Mouse (Mus musculus) embryonic facial prominence, embryonic 14.5 days (tissue): ENCODE results near the gene 9130023H24Rik. TPM values are rescaled to one million over a fixed set of nuclear protein-coding genes. Genes with fewer than 3 reads are reported as not detected.

Experiments used
- ATAC-seq: fragments of 200-750 bp; cut with Nextera tagmentation; 2 replicates; pipeline ENCODE4 v1.8.0; 2017; ENCODE audit warnings: low read depth, moderate number of reproducible peaks, moderate TSS enrichment
- DNase-seq: peaks from one replicate; pipeline ENCODE4 v3.0.0-alpha.2; 2015; ENCODE audit warnings: low spot score
- H3K27ac ChIP-seq: fragments of 300-500 bp; sonication (generic); replicated peaks from 2 replicates; pipeline ENCODE4 v1.5.1; 2014; ENCODE audit warnings: low read depth, mild to moderate bottlenecking, low read length, moderate library complexity
- H3K27me3 ChIP-seq: fragments of 300-500 bp; sonication (generic); replicated peaks from 2 replicates; pipeline ENCODE4 v1.6.1; 2014; ENCODE audit warnings: low read length; ENCODE audit not compliant: control insufficient read depth, insufficient read depth
- H3K36me3 ChIP-seq: fragments of 300-500 bp; sonication (generic); 2 replicates; pipeline ENCODE4 v1.6.1; 2014; ENCODE audit warnings: low read length, mixed read lengths; ENCODE audit not compliant: control insufficient read depth, insufficient read depth
- H3K4me1 ChIP-seq: fragments of 300-500 bp; sonication (generic); 2 replicates; pipeline ENCODE4 v1.6.1; 2014; ENCODE audit warnings: antibody characterized with exemption, low read length; ENCODE audit not compliant: control insufficient read depth, insufficient read depth
- H3K4me2 ChIP-seq: fragments of 300-500 bp; sonication (generic); 2 replicates; pipeline ENCODE4 v1.6.1; 2014; ENCODE audit warnings: low read depth, mild to moderate bottlenecking, low read length, moderate library complexity, mixed read lengths
- H3K4me3 ChIP-seq: fragments of 300-500 bp; sonication (generic); 2 replicates; pipeline ENCODE4 v1.5.1; 2014; ENCODE audit warnings: low read depth, mild to moderate bottlenecking, low read length
- H3K9ac ChIP-seq: fragments of 300-500 bp; sonication (generic); 2 replicates; pipeline ENCODE4 v1.6.1; 2014; ENCODE audit warnings: low read depth, mild to moderate bottlenecking, low read length, moderate library complexity, mixed read lengths
- H3K9me3 ChIP-seq: fragments of 300-500 bp; sonication (generic); 2 replicates; pipeline ENCODE4 v1.6.1; 2016; ENCODE audit warnings: low read length; ENCODE audit not compliant: control insufficient read depth
- WGBS: fragments of 180-500 bp; shearing (Covaris S2); extraction: QIAGEN DNeasy Blood & Tissue Kit; methylation state at CpG from one replicate; pipeline ENCODE4 v1.1.7; 2014; 5-methylcytosine and 5-hydroxymethylcytosine counted together
- polyA plus RNA-seq: library from polyadenylated mRNA; unstranded; fragments of >200 nt; fragmentation: Nextera tagmentation; extraction: Ambion mirVana; gene quantifications from 2 replicates; pipeline ENCODE4 v1.2.1, GENCODE M21; 2014

Gene 9130023H24Rik
- polyA plus RNA-seq: 8.4 and 8.9 TPM in 2 replicates

DNA sequence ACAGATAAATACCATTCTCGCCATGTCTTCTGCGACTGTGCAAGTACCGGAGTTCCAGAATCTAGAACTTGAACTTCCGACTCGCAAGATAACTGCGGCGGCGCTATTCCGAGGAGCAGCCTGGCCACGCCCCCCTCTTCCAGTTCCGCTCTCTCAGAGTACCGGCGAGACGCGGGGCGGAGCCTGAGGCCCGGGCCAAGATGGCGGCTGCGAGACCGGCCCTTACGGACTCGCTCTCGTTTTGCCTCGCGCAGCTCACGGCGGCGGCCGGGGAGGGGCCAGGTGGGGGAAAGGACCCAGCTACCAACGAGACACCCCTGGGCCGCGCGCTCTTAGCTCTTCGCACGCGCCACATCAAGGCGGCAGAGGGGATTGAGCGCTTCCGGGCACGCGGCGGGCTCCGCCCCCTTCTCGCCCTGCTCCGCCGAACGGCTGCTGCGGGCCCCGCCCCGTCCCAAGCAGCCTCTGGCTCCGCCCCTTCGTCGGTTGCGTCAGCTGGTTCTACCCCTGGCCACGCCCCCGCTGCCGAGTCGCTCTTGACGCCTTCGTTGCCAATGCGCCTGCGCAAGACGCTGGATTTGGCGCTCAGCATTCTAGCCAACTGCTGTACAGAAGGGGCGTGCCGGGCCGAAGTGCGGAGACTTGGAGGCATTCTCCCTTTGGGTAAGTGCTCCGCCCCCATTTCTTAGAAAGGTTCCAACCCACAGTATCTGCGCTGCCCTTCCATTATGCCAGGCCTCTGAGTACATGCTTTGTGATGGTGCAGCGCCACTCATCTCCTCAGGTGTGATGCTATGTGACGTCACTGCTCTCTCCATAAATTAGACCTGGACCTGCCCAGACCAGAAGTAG is at the start of gene 9130023H24Rik:
Gene 9130023H24Rik (minus strand): TSS at position 105 of the 852 bp plus-strand sequence.
- H3K9ac ChIP-seq: peak within 1 kb of the TSS; percentile 85
- H3K27me3 ChIP-seq: no peaks in the 10 kb centered on the region
- under 1% methylated on average over 43 of the region's 72 CpGs for WGBS
- peak within 1 kb of the TSS; percentile 73 for H3K4me2 ChIP-seq
- peak within 1 kb of the TSS; percentile 65 for H3K4me3 ChIP-seq
- DNase-seq: peak; percentile 100
- no peaks in the 10 kb centered on the region for H3K9me3 ChIP-seq
- peak; percentile 91 for ATAC-seq
- peak within 1 kb of the TSS; percentile 98 for H3K27ac ChIP-seq
- peaks cover 3% of the 10 kb centered on the region; the same call in 1 of the 2 replicates for H3K4me1 ChIP-seq
- peaks cover 37% of the 10 kb centered on the region for H3K36me3 ChIP-seq

DNA sequence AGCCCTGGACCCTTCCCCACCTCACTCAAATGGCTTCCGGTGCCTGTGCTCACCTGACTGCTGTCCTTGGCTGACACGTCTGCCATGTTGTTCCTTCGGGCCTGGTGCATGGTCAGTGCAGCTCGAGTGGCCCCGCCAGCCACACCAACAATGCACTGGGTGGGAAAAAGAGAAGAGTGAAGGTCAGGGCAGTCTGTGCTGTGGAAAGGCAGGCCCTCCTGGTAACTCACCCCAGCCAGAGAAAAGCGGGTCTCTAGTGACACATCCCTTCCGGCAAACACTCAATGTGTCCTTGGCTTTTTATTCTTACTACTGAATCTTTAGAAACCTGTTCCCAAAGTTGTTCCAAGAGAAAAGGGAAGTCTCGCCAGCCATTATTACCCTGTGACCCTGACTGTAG is 47.2 kb upstream of the 9130023H24Rik start:
- H3K4me3 ChIP-seq: no peak overlapping the region
- peaks cover 44% of the 10 kb centered on the region; the same call in 1 of the 2 replicates for H3K36me3 ChIP-seq
- H3K27me3 ChIP-seq: no peaks in the 10 kb centered on the region
- H3K27ac ChIP-seq: no peak overlapping the region
- no peak overlapping the region for H3K4me2 ChIP-seq
- H3K9ac ChIP-seq: no peak overlapping the region
- DNase-seq: no peak
- WGBS: 85% methylated on average over 8 of the region's 8 CpGs
- H3K4me1 ChIP-seq: no peaks in the 10 kb centered on the region
- H3K9me3 ChIP-seq: no peaks in the 10 kb centered on the region
- no peak for ATAC-seq

DNA sequence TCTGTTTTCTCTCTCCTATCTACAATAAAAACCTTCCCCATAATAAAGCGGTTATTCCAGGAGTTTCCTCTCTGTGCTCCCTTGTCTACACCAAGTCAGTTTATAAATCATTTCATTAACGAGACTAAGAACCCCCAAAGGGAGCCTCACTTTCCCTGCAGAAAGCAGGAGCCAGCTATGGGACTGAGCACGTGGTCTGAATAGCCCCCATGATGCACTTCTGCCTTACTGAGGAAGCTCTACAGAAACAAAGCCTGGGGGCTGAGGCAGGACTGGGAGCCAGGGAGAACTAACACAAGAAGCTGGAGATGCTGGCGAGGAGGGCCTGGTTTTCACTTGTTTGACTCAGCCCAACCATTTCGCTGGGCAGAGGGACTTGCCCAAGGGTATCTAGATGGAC is 46.2 kb upstream of the 9130023H24Rik start:
- H3K36me3 ChIP-seq: peaks cover 40% of the 10 kb centered on the region; the same call in 1 of the 2 replicates
- no peak overlapping the region; the same call in 1 of the 2 replicates for H3K9ac ChIP-seq
- H3K27me3 ChIP-seq: no peaks in the 10 kb centered on the region
- no peaks in the 10 kb centered on the region for H3K4me1 ChIP-seq
- H3K9me3 ChIP-seq: no peaks in the 10 kb centered on the region
- H3K27ac ChIP-seq: no peak overlapping the region
- no peak overlapping the region for H3K4me2 ChIP-seq
- ATAC-seq: no peak
- 61% methylated on average over 5 of the region's 5 CpGs for WGBS
- no peak overlapping the region for H3K4me3 ChIP-seq
- DNase-seq: peak; percentile 39

DNA sequence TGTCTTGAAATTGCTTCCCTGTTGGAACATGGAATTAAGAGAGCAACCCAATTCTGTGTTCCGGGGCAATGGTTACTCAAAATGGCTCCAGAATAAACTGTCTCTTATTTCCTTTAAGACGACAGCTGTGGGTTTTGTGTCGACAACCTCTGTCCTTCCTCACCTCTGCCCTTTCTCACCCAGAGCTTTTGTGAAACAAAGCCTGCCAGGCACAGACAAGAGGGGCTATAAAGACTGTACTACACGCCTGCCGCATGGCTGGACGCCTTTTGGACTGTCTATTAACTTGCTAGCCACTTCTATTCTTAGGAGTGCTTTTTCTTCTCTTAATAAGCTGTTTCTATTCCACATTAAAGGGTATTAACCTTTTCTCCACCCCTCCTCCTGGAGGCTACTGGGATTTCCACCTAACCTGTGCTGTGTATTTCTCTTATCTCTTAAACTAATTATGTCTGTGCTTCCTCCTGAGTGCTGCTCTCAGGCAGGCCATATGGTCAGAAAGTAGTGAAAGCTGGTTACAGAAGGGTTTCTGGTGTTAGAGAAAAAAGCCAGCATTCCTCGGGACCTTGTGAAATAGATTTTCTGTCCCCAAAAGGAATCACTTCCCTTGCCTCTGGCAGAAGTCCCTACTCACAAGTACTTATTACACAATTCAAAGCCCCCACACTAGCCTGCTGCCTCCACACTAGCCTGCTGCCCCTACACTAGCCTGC is 44.9 kb upstream of the 9130023H24Rik start:
- Histone ChIP-seq H3K27me3 (no peaks in the 10 kb centered on the region), H3K9ac (no peak overlapping the region), H3K36me3 (peaks cover 38% of the 10 kb centered on the region), H3K4me1 (no peaks in the 10 kb centered on the region), H3K27ac (no peak overlapping the region), H3K4me2 (no peak overlapping the region), H3K4me3 (no peak overlapping the region), H3K9me3 (no peaks in the 10 kb centered on the region)
- DNase-seq: no peak
- ATAC-seq: no peak
- WGBS: 27% methylated on average over 7 of the region's 7 CpGs

DNA sequence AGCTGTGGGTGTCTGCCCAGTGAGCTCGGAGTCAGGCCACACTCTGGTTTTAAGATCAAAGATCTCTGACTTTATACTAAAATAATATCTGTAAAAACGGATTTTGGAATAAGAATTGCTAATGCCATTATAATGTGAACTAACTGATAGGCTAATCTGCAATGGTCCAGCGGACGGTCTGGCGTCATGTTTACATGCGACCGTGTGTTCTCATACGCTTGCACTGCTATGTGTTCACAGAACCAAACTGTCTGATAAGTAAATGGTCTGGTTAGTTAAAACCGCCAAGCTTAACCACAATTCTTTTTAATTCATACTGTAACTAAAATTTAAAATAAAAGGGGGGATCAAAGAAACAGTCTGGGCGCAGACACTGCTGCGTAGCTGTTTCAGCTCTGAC is 43.9 kb upstream of the 9130023H24Rik start:
- Histone ChIP-seq H3K27ac (no peak overlapping the region), H3K4me2 (no peak overlapping the region), H3K4me1 (no peaks in the 10 kb centered on the region), H3K36me3 (peaks cover 38% of the 10 kb centered on the region), H3K9me3 (no peaks in the 10 kb centered on the region), H3K27me3 (no peaks in the 10 kb centered on the region), H3K4me3 (no peak overlapping the region), H3K9ac (no peak overlapping the region)
- ATAC-seq (no peak), DNase-seq (no peak)
- WGBS: 91% methylated on average over 11 of the region's 11 CpGs

DNA sequence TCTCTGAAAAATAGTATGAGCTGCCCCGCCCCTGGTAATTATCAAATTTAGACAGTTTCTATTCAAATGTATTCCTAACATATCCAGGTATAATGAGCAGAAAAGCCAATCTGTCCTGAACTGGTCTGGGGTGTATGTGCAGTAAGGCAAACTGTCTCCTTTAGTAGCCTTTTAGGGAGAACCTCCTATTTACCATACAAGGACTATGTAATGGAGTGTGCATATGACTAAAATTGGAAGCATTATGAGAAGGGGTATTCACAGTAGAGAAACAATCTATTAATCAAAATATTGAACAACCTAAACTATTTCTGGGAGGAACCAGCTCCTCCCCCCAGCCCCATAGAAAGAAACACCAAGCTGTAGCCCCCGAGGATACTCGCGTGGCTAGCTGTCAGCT is 41.9 kb upstream of the 9130023H24Rik start:
- DNase-seq (no peak), ATAC-seq (no peak)
- Histone ChIP-seq H3K9ac (no peak overlapping the region), H3K9me3 (no peaks in the 10 kb centered on the region), H3K36me3 (peaks cover 50% of the 10 kb centered on the region), H3K4me3 (no peak overlapping the region), H3K4me1 (no peaks in the 10 kb centered on the region), H3K27ac (no peak overlapping the region), H3K27me3 (no peaks in the 10 kb centered on the region), H3K4me2 (no peak overlapping the region)
- WGBS: 89% methylated on average over 4 of the region's 4 CpGs

DNA sequence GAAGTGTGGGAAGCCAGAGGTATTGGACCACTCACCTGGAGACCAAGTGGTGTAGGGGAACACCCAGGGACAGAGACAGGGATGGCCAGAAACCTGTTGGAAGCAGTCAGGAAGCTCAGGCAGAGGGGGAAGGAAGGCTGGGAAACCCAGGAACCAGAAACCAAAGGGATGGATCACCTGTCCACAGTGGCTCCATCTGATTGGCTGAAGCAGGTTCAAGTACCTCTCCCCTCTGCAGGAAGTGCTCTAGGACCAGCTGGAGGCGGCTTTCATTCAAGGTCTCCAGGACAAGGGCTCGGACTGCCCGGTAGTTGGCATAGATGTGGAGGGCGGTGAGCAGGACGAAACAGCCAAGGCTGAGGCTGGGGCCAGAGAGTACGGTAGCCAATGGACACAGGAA is 38.2 kb upstream of the 9130023H24Rik start:
- Histone ChIP-seq H3K36me3 (peaks cover 70% of the 10 kb centered on the region), H3K9me3 (no peaks in the 10 kb centered on the region), H3K4me1 (no peaks in the 10 kb centered on the region), H3K4me3 (no peak overlapping the region), H3K27me3 (no peaks in the 10 kb centered on the region), H3K4me2 (no peak overlapping the region), H3K27ac (no peak overlapping the region), H3K9ac (no peak overlapping the region)
- DNase-seq: no peak
- 92% methylated on average over 6 of the region's 6 CpGs for WGBS
- no peak for ATAC-seq

DNA sequence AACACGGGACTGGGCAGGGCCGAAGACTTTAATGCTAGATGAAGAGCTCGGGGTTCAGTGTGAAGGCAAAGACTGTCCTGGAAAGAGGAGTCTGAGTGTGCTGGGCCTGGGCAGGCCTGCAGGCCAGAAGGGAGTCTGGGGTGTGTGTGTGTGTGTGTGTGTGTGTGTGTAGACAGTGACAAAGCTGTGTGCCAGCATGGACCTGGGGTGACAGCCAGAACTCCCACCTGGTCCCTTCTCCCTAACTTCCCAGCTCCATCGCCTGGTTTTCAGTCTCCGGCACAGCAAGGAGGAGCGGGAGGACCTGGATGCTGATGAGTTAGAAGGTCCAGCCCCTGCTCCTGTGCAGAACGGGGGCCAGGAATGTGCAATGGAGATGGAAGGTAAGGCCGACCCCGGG is 33.7 kb upstream of the 9130023H24Rik start:
- Histone ChIP-seq H3K4me1 (no peaks in the 10 kb centered on the region), H3K27me3 (no peaks in the 10 kb centered on the region), H3K27ac (no peak overlapping the region), H3K4me3 (no peak overlapping the region), H3K36me3 (peaks cover 55% of the 10 kb centered on the region), H3K9me3 (no peaks in the 10 kb centered on the region), H3K9ac (no peak overlapping the region), H3K4me2 (no peak overlapping the region)
- DNase-seq (no peak), ATAC-seq (no peak)
- WGBS: 93% methylated on average over 8 of the region's 9 CpGs
